Mouse (Mus musculus) monocyte, adult 2 months (primary cell): ENCODE results near the gene Gm28230.

Source experiments
- DNase-seq, 2 experiments: peaks; one replicate each; pipeline ENCODE4 v3.0.0; 2022; ENCODE audit warnings: low spot score in 2 of 2, low read depth in 1 of 2

Gm28230 gene

GRCm38 (mm10) chr2:74738623-74739475 lies 12.3 kb downstream of the Gm28230 start:
- no peak for DNase-seq

GRCm38 (mm10) chr2:74739476-74739800 lies 12.9 kb downstream of the Gm28230 start:
- DNase-seq, result no peak

GRCm38 (mm10) chr2:74739869-74740268 lies 13.3 kb downstream of the Gm28230 start:
- DNase-seq, result no peak

GRCm38 (mm10) chr2:74740311-74741091 lies 14.0 kb downstream of the Gm28230 start:
- DNase-seq, result no peak

- no peak for DNase-seq
Measured at GRCm38 (mm10) chr2:74741252-74741978, 14.9 kb downstream of the Gm28230 start.

- DNase-seq, result no peak
Measured at GRCm38 (mm10) chr2:74741979-74742277, 15.4 kb downstream of the Gm28230 start.

GRCm38 (mm10) chr2:74745540-74746297 lies 19.2 kb downstream of the Gm28230 start:
- no peak for DNase-seq

GRCm38 (mm10) chr2:74746298-74746921 lies 19.9 kb downstream of the Gm28230 start:
- DNase-seq, result no peak

GRCm38 (mm10) chr2:74747006-74747405 lies 20.5 kb downstream of the Gm28230 start:
- no peak for DNase-seq

- DNase-seq, result no peak
Measured at GRCm38 (mm10) chr2:74747661-74748141, 21.2 kb downstream of the Gm28230 start.

- no peak for DNase-seq
Measured at GRCm38 (mm10) chr2:74748436-74748995, 22.0 kb downstream of the Gm28230 start.

- no peak for DNase-seq
Measured at GRCm38 (mm10) chr2:74749337-74750121, 23.0 kb downstream of the Gm28230 start.

- DNase-seq, result no peak
Measured at GRCm38 (mm10) chr2:74750731-74751250, 24.3 kb downstream of the Gm28230 start.

- DNase-seq, result no peak
Measured at GRCm38 (mm10) chr2:74751861-74752260, 25.3 kb downstream of the Gm28230 start.

- no peak for DNase-seq
Measured at GRCm38 (mm10) chr2:74752431-74753174, 26.1 kb downstream of the Gm28230 start.

GRCm38 (mm10) chr2:74753175-74753523 lies 26.6 kb downstream of the Gm28230 start:
- DNase-seq, result no peak

GRCm38 (mm10) chr2:74753711-74754110 lies 27.2 kb downstream of the Gm28230 start:
- DNase-seq, result no peak

- no peak for DNase-seq
Measured at GRCm38 (mm10) chr2:74760146-74760545, 33.6 kb downstream of the Gm28230 start.

GRCm38 (mm10) chr2:74761941-74762340 lies 35.4 kb downstream of the Gm28230 start:
- DNase-seq, result no peak
